Mouse (Mus musculus): Measurements from ENCODE around the gene Harbi1.

DNA sequence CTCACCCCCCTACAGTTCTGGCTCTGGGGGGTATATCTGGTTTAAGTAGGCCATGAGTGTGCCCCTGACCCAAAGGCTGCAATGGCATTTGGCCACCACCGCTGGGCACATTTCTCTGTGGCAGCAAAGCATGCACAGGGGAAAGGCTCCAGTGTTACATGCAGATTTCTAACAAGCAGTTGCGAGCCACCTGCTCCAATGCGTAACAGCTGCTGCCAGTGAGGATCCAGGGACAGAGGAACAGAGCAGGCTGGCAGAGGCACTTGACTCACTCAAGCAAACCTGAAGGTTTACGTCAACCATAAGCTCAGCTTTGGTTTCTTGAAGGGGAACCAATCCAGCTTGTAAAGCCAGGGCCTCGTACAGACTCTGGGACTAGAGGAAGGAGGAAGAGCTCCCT, 35.8 kb upstream of the Harbi1 start:
- no peak for TF ChIP-seq POLR2A (IDR thresholded peaks at IDR 0.05; ENCODE audit: extremely low read depth, insufficient read depth, low read length)
- no peak for TF ChIP-seq CTCF (IDR thresholded peaks at IDR 0.05; ENCODE audit: low read depth, low read length)

Measured in liver, adult 2 months (tissue).